Comparison of ENCODE assay signal across 27 mouse cellular contexts in the genomic region with DNA sequence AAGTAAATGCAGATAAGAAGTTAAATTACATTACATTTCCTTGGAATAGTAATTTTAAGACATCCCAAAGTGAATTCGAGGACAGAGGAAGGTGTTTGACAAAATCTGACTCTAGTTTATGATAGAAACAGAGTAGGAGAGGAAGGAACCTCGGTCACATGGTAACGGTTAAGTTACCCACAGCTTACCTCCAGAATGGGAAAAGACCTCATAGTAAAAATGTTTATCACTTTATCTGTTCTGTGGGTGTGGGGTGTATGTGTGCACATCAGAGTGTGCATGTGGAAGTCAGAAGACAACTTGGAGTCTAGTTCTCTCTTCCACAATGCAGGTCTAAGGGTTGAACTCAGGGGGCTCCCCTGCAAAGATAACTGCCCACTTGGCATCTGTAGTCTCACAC. TPM values are rescaled to one million over a fixed set of nuclear protein-coding genes. Genes with fewer than 3 reads are reported as not detected.
DNase-seq lines count a peak whose midpoint lies in the region; ATAC-seq and TF ChIP-seq lines count a peak whose summit lies in the region.
"Had no signal": no experiment of that assay in that cellular context is flagged by ENCODE, and none has a peak within 500 bp of the region (broad histone marks: within the 10 kb centered on the region; RNA-seq: fewer than 3 reads in every experiment).

No protein-coding gene starts in this region.

- no peak overlapping the region for H3K9ac ChIP-seq in heart, adult 2 months (ENCODE audit: low read depth, low read length)
- no peak overlapping the region for H3K9ac ChIP-seq in MEL (ENCODE audit: control insufficient read depth, low read depth, low read length, poor library complexity, severe bottlenecking)
- H3K9ac ChIP-seq: embryonic facial prominence, embryonic 13.5 days; embryonic facial prominence, embryonic 15.5 days; forebrain, embryonic 12.5 days had no signal

- H3K27me3 ChIP-seq in heart, adult 2 months (ENCODE audit: control insufficient read depth, insufficient read depth, low read length), result no peaks in the 10 kb centered on the region
- H3K27me3 ChIP-seq in MEL (ENCODE audit: control insufficient read depth in 1 of 2, insufficient read depth in 2 of 2, low read length in 2 of 2), result no peaks in the 10 kb centered on the region
- H3K27me3 ChIP-seq: CH12.LX; embryonic facial prominence, embryonic 13.5 days; embryonic facial prominence, embryonic 15.5 days; forebrain, embryonic 12.5 days had no signal

- no peak for TF ChIP-seq RAD21 in MEL (IDR thresholded peaks at IDR 0.05; ENCODE audit: low read depth, low read length)

- H3K9me3 ChIP-seq in MEL (replicated peaks; ENCODE audit: insufficient read depth, low read length), result no peaks in the 10 kb centered on the region
- H3K9me3 ChIP-seq: embryonic facial prominence, embryonic 13.5 days; embryonic facial prominence, embryonic 15.5 days; forebrain, embryonic 10.5 days; forebrain, embryonic 12.5 days; G1E had no signal

- peak overlapping the region; percentile 38 for H3K27ac ChIP-seq in heart, adult 2 months
- H3K27ac ChIP-seq in MEL (ENCODE audit: control insufficient read depth, low read depth, low read length), result peak overlapping the region; percentile 74
- H3K27ac ChIP-seq: embryonic facial prominence, embryonic 13.5 days; embryonic facial prominence, embryonic 15.5 days; forebrain, embryonic 10.5 days; forebrain, embryonic 12.5 days had no signal

- intact Hi-C loops in heart, adult 2 months (cut with DNase I), result no loop called here

- no peak overlapping the region for H3K4me3 ChIP-seq in heart, adult 2 months
- H3K4me3 ChIP-seq in MEL (ENCODE audit: control insufficient read depth in 1 of 2, insufficient read depth in 1 of 2, low read depth in 2 of 2, low read length in 2 of 2), result no peak overlapping the region
- H3K4me3 ChIP-seq: embryonic facial prominence, embryonic 13.5 days; embryonic facial prominence, embryonic 15.5 days; erythroblast, embryonic 14.5 days; forebrain, embryonic 10.5 days; forebrain, embryonic 12.5 days had no signal

- H3K36me3 ChIP-seq in heart, adult 2 months (ENCODE audit: control insufficient read depth, insufficient read depth, low read length), result peaks cover 34% of the 10 kb centered on the region
- peaks cover 12 to 49% of the 10 kb centered on the region in 2 experiments for H3K36me3 ChIP-seq in MEL (ENCODE audit: control insufficient read depth in 1 of 2, insufficient read depth in 2 of 2, low read length in 2 of 2)

- H3K79me2 ChIP-seq in heart, adult 2 months (replicated peaks; ENCODE audit: control insufficient read depth, insufficient read depth, low read length), result peaks cover 4% of the 10 kb centered on the region
- peaks cover 32% of the 10 kb centered on the region for H3K79me2 ChIP-seq in MEL (ENCODE audit: control insufficient read depth, insufficient read depth, low read length, poor library complexity)

- no peak for TF ChIP-seq EP300 in heart, adult 2 months (IDR thresholded peaks at IDR 0.05; ENCODE audit: insufficient read depth, low read depth, low read length)
- TF ChIP-seq EP300 in MEL (IDR thresholded peaks at IDR 0.05; ENCODE audit: low read depth in 1 of 2, low read length in 2 of 2), result peak; percentile 56 to 74; a peak in 3 of 4 replicates

- WGBS in heart, adult 2 months, result 76% methylated on average over 3 of the region's 3 CpGs

- DNase-seq in heart, adult 2 months, result no peak
- DNase-seq in heart, postnatal 4 days, result no peak
- DNase-seq in 416B (ENCODE audit: low read depth) (peak; percentile 20), MEL (ENCODE audit: low read depth, low spot score) (peak; percentile 69)
- no peak for DNase-seq in adrenal gland, adult 8-10 months
- DNase-seq: adrenal gland, postnatal 10 days; adrenal gland, postnatal 25 days; B cell, adult 2 months; cerebellum, adult 11 months; cerebellum, adult 18-20 months; cerebellum, adult 8-10 months; cerebellum, adult 9-11 months; cerebellum, postnatal 14 days; cerebellum, postnatal 36 days; embryo, embryonic 11 days had no signal

- no peak for TF ChIP-seq POLR2A in heart, adult 2 months (IDR thresholded peaks at IDR 0.05; ENCODE audit: insufficient read depth, low read depth, low read length)
- TF ChIP-seq POLR2A in MEL (IDR thresholded peaks at IDR 0.05; ENCODE audit: control insufficient read depth in 1 of 2, insufficient read depth in 1 of 2, low read depth in 1 of 2, low read length in 2 of 2, poor library complexity in 1 of 2), result no peak

- no peak for TF ChIP-seq CTCF in heart, adult 2 months (IDR thresholded peaks at IDR 0.05)
- TF ChIP-seq CTCF in MEL (IDR thresholded peaks at IDR 0.05 in 2 of 3, conservative IDR thresholded peaks at IDR 0.05 in 1 of 3; ENCODE audit: control insufficient read depth in 1 of 3, insufficient read depth in 1 of 3, low read depth in 2 of 3, low read length in 3 of 3, poor library complexity in 1 of 3, severe bottlenecking in 1 of 3), result no peak

- H3K4me1 ChIP-seq in heart, adult 2 months (ENCODE audit: control insufficient read depth, insufficient read depth, low read length), result peaks cover 25% of the 10 kb centered on the region
- peaks cover 28 to 40% of the 10 kb centered on the region in 2 experiments for H3K4me1 ChIP-seq in MEL (ENCODE audit: control insufficient read depth in 1 of 2, insufficient read depth in 2 of 2, low read length in 2 of 2)

- ATAC-seq in activated CD4-positive, CD25-positive, alpha-beta regulatory T cell, adult 4 months, result no peak
- ATAC-seq: CD4-positive, CD25-positive, alpha-beta regulatory T cell, adult 4 months; forebrain, embryonic 14.5 days; forebrain, embryonic 16.5 days had no signal

TF ChIP-seq in MEL, 35 proteins besides CTCF, POLR2A, EP300 and RAD21 (continues in another document):
- TF ChIP-seq MAFK (IDR thresholded peaks at IDR 0.05; ENCODE audit: borderline replicate concordance, low read depth, low read length), result no peak
- peak; percentile 46 for TF ChIP-seq TCF12 (IDR thresholded peaks at IDR 0.05; ENCODE audit: low read depth, low read length)
- TF ChIP-seq TAL1 (IDR thresholded peaks at IDR 0.05; ENCODE audit: low read length), result no peak
- TF ChIP-seq USF2 (IDR thresholded peaks at IDR 0.05; ENCODE audit: borderline replicate concordance in 1 of 2, insufficient read depth in 1 of 2, low read depth in 1 of 2, low read length in 2 of 2), result no peak
- TF ChIP-seq SMC3 (IDR thresholded peaks at IDR 0.05; ENCODE audit: low read depth, low read length), result no peak
- TF ChIP-seq ETS1 (IDR thresholded peaks at IDR 0.05; ENCODE audit: low read depth, low read length), result peak; percentile 87
- TF ChIP-seq BHLHE40 (IDR thresholded peaks at IDR 0.05; ENCODE audit: borderline replicate concordance, low read depth, low read length), result peak; percentile 78
- TF ChIP-seq ZC3H11A (IDR thresholded peaks at IDR 0.05; ENCODE audit: low read depth, low read length), result no peak
- peak; percentile 85 for TF ChIP-seq MYC (IDR thresholded peaks at IDR 0.05; ENCODE audit: low read depth, low read length)
- no peak for TF ChIP-seq NELFE (IDR thresholded peaks at IDR 0.05; ENCODE audit: low read depth, low read length)
- TF ChIP-seq MEF2A (IDR thresholded peaks at IDR 0.05; ENCODE audit: extremely low read depth, insufficient replicate concordance, low read depth, low read length, poor library complexity, severe bottlenecking), result no peak
- TF ChIP-seq MXI1 (IDR thresholded peaks at IDR 0.05; ENCODE audit: low read depth, low read length), result peak; percentile 88
- TF ChIP-seq UBTF (IDR thresholded peaks at IDR 0.05; ENCODE audit: borderline replicate concordance, insufficient read depth, low read depth, low read length), result no peak
- no peak for TF ChIP-seq CHD2 (IDR thresholded peaks at IDR 0.05; ENCODE audit: low read length)
- no peak for TF ChIP-seq ZMIZ1 (IDR thresholded peaks at IDR 0.05; ENCODE audit: low read depth, low read length)
- TF ChIP-seq TBP (IDR thresholded peaks at IDR 0.05; ENCODE audit: low read depth, low read length), result no peak
- peak; percentile 88 for TF ChIP-seq USF1 (IDR thresholded peaks at IDR 0.05; ENCODE audit: low read depth, low read length)
- peak; percentile 38; the same call in 1 of the 2 replicates for TF ChIP-seq MYB (IDR thresholded peaks at IDR 0.05; ENCODE audit: low read depth, low read length)
- TF ChIP-seq RCOR1 (IDR thresholded peaks at IDR 0.05; ENCODE audit: low read depth, low read length), result peak; percentile 81
- TF ChIP-seq CHD1 (IDR thresholded peaks at IDR 0.05; ENCODE audit: low read depth, low read length), result no peak
- TF ChIP-seq HCFC1 (IDR thresholded peaks at IDR 0.05; ENCODE audit: low read depth, low read length), result no peak
- peak; percentile 80 for TF ChIP-seq GATA1 (IDR thresholded peaks at IDR 0.05; ENCODE audit: low read depth, low read length)
- 0 out of 2 replicates have a peak, but pooled peaks have one; percentile 8 for TF ChIP-seq ZKSCAN1 (IDR thresholded peaks at IDR 0.05; ENCODE audit: low read depth, low read length)
- peak; percentile 66; the same call in 1 of the 2 replicates for TF ChIP-seq MAX (IDR thresholded peaks at IDR 0.05; ENCODE audit: low read length)
- TF ChIP-seq MAZ (IDR thresholded peaks at IDR 0.05; ENCODE audit: low read depth, low read length), result peak; percentile 56; the same call in 1 of the 2 replicates
- TF ChIP-seq ZNF384 (IDR thresholded peaks at IDR 0.05; ENCODE audit: low read depth, low read length), result no peak
- no peak for TF ChIP-seq POLR2AphosphoS2 (IDR thresholded peaks at IDR 0.05; ENCODE audit: low read length)

RNA-seq across cellular contexts. Expression of gene Golga4, which starts 10.1 kb away (rescaled TPM):
- 100 to 1,000 TPM; 350 to 420 TPM for total RNA-seq in heart, adult 2 months (2021)
- polyA plus RNA-seq in heart, adult 2 months (2012; rRNA removed), result 34.4 and 62.8 TPM in 2 replicates
- total RNA-seq in heart, postnatal 4 days (2021), result 100 to 1,000 TPM; 144 to 146 TPM
- 29.1 and 29.8 TPM in 2 replicates for total RNA-seq in MEL (2012; rRNA removed)
- 100 to 1,000 TPM in 1 of 2 experiments, 10 to 100 TPM in 1; 38.9 to 465 TPM for polyA plus RNA-seq in MEL (2012; ENCODE audit: insufficient read depth in 1 of 2, insufficient read length in 2 of 2, low read depth in 1 of 2, low replicate concordance in 2 of 2, missing spikeins in 1 of 2)
- 100 to 1,000 TPM; 129 to 187 (median 147) TPM for total RNA-seq in adrenal gland, adult 8-10 months (2022)
- polyA plus RNA-seq in activated CD4-positive, CD25-positive, alpha-beta regulatory T cell, adult 4 months (2017; shearing (Covaris generic)), result 10 to 100 TPM; 24.6 to 24.9 TPM

RNA-seq across cellular contexts. Expression of gene Eomes, which starts 38.1 kb away (rescaled TPM):
- total RNA-seq in heart, adult 2 months (2021), result under 1 TPM; 0.07 to 0.13 TPM
- 0.23 TPM in 1 of 2 replicates, not detected in the other for polyA plus RNA-seq in heart, adult 2 months (2012; rRNA removed)
- total RNA-seq in heart, postnatal 4 days (2021), result not detected
- not detected in 2 replicates for total RNA-seq in MEL (2012; rRNA removed)
- not detected for polyA plus RNA-seq in MEL (2012; ENCODE audit: insufficient read depth in 1 of 2, insufficient read length in 2 of 2, low read depth in 1 of 2, low replicate concordance in 2 of 2, missing spikeins in 1 of 2)
- under 1 TPM; 0.11 to 0.49 (median 0.43) TPM for total RNA-seq in adrenal gland, adult 8-10 months (2022)
- polyA plus RNA-seq in activated CD4-positive, CD25-positive, alpha-beta regulatory T cell, adult 4 months (2017; shearing (Covaris generic)), result under 1 TPM in 1 of 2 experiments, not detected in 1; 0.40 TPM
- total RNA-seq: CH12.LX; common myeloid progenitor, adult 5-6 weeks had no signal
- polyA plus RNA-seq: embryonic facial prominence, embryonic 15.5 days; erythroblast, embryonic 14.5 days; G1E had no signal

Comparison
In these comparisons a context has a peak if more than half of its experiments do, and no peak if none do; other contexts are left out.
1. DNase-seq: peak in 416B (single experiment) and MEL (single experiment); none in heart, adult 2 months (0 of 2), heart, postnatal 4 days (single experiment) and adrenal gland, adult 8-10 months (single experiment).